Mouse (Mus musculus) cortical plate, adult 2 months (tissue): ENCODE measurements around the gene App. TPM values are rescaled to one million over a fixed set of nuclear protein-coding genes. Genes with fewer than 3 reads are reported as not detected.

Experiments
- H3K27ac ChIP-seq: fragments of 200-500 bp; 2 replicates; pipeline ENCODE4 v1.5.1; 2012; ENCODE audit warnings: low read length, control low read depth, inconsistent platforms; ENCODE audit not compliant: insufficient read depth
- H3K4me1 ChIP-seq: fragments of 200-500 bp; 2 replicates; pipeline ENCODE4 v1.6.1; 2011; ENCODE audit warnings: low read length; ENCODE audit not compliant: control insufficient read depth, insufficient read depth
- H3K4me3 ChIP-seq: fragments of 200-500 bp; 2 replicates; pipeline ENCODE4 v1.5.1; 2011; ENCODE audit warnings: mild to moderate bottlenecking, low read length, control low read depth; ENCODE audit not compliant: insufficient read depth
- CTCF ChIP-seq: fragments of 200-500 bp; IDR thresholded peaks from 2 replicates; pipeline ENCODE4 v1.5.1; 2011; ENCODE audit warnings: mild to moderate bottlenecking, control low read depth, low read length; ENCODE audit not compliant: insufficient read depth; ENCODE audit errors: extremely low read depth
- POLR2A ChIP-seq: fragments of 200-500 bp; IDR thresholded peaks from 2 replicates; pipeline ENCODE4 v1.6.1; 2011; ENCODE audit warnings: mild to moderate bottlenecking, low read length, control low read depth; ENCODE audit not compliant: insufficient read depth; ENCODE audit errors: extremely low read depth
- polyA plus RNA-seq: library from polyadenylated mRNA; depleted of rRNA; stranded (reverse); fragments of >200 nt; gene quantifications from 2 replicates; pipeline ENCODE4 v1.2.3, GENCODE M21; 2012

Gene App
- polyA plus RNA-seq, 1 experiment, result 1,099 TPM

DNA sequence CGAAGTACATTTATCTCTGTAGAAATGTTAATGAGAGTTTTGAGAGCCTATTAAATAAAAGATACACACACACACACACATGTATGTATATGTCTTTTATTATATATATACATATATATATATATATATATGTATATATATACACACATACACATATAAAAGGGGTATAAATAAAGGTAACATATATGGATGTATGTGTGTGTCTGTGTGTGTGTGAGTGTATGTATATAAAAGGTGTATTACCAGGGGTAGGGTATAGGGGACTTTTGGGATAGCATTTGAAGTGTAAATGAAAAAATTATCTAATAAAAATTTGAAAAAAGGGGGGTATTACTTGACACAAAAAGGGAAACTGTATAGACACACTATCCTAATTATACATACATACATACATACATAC lies 217.7 kb downstream of the App start:
- H3K4me3 ChIP-seq, result no peak overlapping the region
- no peak overlapping the region for H3K27ac ChIP-seq
- TF ChIP-seq POLR2A (no peak), CTCF (no peak)
- H3K4me1 ChIP-seq, result peaks cover 11% of the 10 kb centered on the region

DNA sequence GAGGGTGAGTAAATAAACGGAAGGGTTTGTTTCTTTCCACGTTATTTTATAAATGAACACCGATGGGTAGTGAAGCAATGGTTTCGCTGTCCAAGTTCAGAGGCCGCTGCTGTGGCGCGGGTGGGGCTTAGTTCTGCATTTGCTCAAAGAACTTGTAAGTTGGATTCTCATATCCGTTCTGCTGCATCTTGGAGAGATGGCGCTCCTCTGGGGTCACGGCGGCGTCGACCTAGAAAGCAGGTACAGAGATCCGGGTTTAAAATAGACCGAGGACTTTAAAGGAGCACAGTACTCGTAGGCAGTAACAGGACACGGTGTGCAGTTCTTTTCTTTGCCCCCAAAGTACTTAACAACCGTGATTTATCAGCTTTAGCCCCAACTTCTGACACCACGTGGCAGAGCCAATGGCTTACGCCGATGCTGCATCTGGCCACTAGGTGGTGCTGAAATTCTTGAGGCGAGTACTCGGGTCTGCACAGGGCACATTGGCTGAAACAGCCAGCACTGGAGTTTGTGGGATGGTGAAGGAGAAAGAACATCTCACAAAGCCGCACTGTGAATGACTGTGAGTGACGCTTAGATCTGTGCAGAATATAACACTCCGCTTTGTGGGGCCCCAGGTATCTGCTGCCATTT lies 218.2 kb downstream of the App start:
- no peak for TF ChIP-seq POLR2A
- peak; percentile 88 for TF ChIP-seq CTCF
- H3K4me1 ChIP-seq, result peaks cover 11% of the 10 kb centered on the region
- H3K4me3 ChIP-seq, result no peak overlapping the region
- no peak overlapping the region for H3K27ac ChIP-seq

DNA sequence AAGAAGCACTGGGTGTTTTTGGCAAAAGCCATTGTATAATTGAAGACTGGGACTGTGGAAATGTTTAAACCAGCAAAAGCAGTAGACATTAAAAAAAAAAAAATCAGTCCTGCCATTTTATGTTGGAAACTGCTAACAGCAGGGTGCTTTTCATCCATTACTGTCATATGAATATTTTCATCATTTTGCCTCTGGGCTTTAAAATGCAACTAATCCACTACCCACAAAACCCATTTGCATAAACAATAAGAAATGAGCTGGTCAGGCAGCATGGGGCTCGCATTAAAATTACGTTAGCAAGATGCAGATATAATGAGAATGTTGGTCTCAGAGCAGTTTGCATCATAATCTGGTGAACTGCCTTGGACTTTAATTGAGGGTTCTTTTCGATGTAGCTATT lies 242.5 kb downstream of the App start:
- Histone ChIP-seq H3K27ac (no peak overlapping the region), H3K4me1 (no peaks in the 10 kb centered on the region), H3K4me3 (no peak overlapping the region)
- TF ChIP-seq POLR2A (no peak), CTCF (no peak)

- Histone ChIP-seq H3K27ac (no peak overlapping the region), H3K4me1 (no peaks in the 10 kb centered on the region), H3K4me3 (no peak overlapping the region)
- no peak for TF ChIP-seq POLR2A
- TF ChIP-seq CTCF, result no peak
Measured at GRCm38 (mm10) chr16:84927827-84928226, 245.7 kb downstream of the App start.

DNA sequence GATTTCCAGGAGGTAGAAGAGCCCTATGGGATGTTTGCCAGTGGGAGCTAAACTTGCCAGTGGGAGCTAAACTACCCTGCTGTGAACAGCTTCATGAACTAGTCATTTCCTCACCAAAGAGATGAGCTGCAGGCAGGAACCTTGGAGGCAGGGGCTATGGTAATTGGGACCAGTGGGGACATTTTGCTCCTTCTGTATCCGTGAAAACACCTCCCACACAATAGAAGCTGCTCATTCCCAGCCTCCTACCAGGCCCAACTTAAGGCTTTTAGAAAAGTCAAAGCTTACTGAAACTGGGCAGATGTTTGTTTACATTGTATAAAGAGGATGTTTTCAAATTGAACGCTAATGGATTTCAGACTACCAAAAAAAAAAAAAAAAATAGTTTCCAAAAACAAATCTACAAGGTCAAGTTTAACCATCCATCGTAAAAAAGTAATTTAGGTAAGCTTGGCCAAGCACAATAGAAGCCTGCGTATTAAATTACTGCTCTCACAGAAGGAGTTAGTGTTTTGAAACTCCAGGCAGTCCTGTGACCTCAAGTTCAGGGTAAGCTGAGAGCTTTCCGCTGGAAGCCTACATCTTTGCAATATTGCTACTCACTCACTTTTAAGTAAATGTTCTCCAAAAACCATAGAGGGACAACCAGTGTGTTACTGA lies 253.8 kb downstream of the App start:
- no peak overlapping the region for H3K27ac ChIP-seq
- no peak overlapping the region for H3K4me3 ChIP-seq

DNA sequence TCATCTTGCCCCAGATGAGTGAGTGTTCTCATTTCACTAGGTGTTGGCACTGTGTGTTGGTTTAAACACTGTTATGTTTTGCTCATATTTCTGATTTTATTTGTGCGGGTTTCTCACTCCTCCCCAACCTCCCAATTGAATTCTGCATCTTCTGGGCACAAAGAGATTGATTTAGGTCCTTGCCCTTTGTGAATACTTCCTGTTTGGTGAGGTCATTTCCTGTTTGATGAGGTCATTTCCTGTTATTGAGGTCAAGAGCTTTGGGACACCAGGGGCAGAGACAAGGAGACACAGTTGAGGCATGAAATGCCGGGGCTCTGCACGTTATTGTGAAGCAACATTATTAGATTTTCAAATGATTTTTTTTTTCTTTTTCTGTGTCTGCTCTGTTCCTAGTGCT lies 254.5 kb downstream of the App start:
- Histone ChIP-seq H3K27ac (no peak overlapping the region), H3K4me1 (peaks cover 1% of the 10 kb centered on the region; the same call in 1 of the 2 replicates), H3K4me3 (no peak overlapping the region)
- TF ChIP-seq CTCF (no peak), POLR2A (no peak)

More for the DNA sequence above, 253.8 kb downstream of the App start:
- H3K4me1 ChIP-seq, result peaks cover 1% of the 10 kb centered on the region; the same call in 1 of the 2 replicates
- TF ChIP-seq POLR2A (no peak), CTCF (no peak)

DNA sequence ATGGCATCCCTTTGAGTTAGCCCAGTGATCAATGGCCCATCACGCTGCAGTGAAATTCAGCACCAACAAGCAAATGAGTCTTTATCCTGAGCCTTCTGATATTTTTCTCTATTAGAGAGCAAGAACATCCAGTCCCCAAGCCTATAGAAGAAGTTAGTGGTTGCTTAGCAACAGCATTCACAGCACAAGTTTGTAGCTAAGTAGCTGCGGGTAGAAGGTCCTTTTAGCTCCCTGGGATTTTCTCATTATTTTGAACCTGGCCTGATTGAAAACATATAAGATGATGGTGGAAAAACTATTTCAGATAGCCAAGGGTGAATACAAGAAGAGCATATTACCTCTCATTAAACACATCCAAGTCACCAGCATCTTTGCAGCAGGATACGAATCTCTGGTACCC lies 256.8 kb downstream of the App start:
- Histone ChIP-seq H3K27ac (no peak overlapping the region), H3K4me1 (peaks cover 1% of the 10 kb centered on the region; the same call in 1 of the 2 replicates), H3K4me3 (no peak overlapping the region)
- TF ChIP-seq POLR2A (no peak), CTCF (no peak)

- H3K27ac ChIP-seq, result no peak overlapping the region
- TF ChIP-seq POLR2A (no peak), CTCF (no peak)
- no peak overlapping the region for H3K4me3 ChIP-seq
- H3K4me1 ChIP-seq, result peaks cover 1% of the 10 kb centered on the region; the same call in 1 of the 2 replicates
Measured at GRCm38 (mm10) chr16:84911477-84912165, 261.9 kb downstream of the App start.

DNA sequence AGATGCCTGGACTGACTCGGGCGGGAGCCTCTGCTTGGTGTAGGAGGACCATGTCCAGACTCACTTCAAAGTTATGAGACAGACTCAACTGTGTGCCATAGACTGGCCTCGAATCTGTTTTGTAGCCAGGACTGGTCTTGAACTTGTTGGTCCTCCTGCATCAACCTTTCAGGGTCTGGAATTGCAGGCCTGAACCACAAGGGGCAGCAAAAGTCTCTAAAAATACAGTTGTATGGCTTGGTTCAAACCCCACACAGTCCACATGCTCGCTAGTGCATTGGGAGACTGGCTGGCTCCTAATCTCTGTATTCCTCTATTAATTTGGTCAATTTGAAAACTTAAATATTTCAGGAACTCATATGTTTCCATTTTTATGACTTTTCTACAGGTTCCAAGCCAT lies 270.6 kb downstream of the App start:
- Histone ChIP-seq H3K4me1 (no peaks in the 10 kb centered on the region), H3K4me3 (no peak overlapping the region), H3K27ac (no peak overlapping the region)
- TF ChIP-seq POLR2A, result no peak
- TF ChIP-seq CTCF, result no peak
